Mouse (Mus musculus) CH12.LX (cell line): ENCODE measurements at regions not wholly inside any gene's neighbourhood (a gene's known extent, or its start where the extent isn't known, plus 50 kb on each side); places are given as distances from the start of the nearest gene placed in this dataset.

Experiments used
- DNase-seq: peaks from one replicate; pipeline ENCODE4 v3.0.0-alpha.2; 2013; ENCODE audit errors: extremely low read depth
- H3K27ac ChIP-seq: 2 replicates; pipeline ENCODE4 v1.5.1; 2012; ENCODE audit warnings: low read depth, mild to moderate bottlenecking, control low read depth, moderate library complexity; ENCODE audit not compliant: insufficient read depth
- H3K27me3 ChIP-seq: replicated peaks from 2 replicates; pipeline ENCODE3; 2012; ENCODE audit warnings: inconsistent platforms
- H3K36me3 ChIP-seq, 2 experiments: replicated peaks in 1 of 2; 2 replicates each; pipeline versions ENCODE3 to v1.6.1; 2012; ENCODE audit warnings: inconsistent platforms in 1 of 2, low read length in 1 of 2, mild to moderate bottlenecking in 1 of 2, mixed read lengths in 1 of 2, moderate library complexity in 1 of 2; ENCODE audit not compliant: control insufficient read depth in 1 of 2, insufficient read depth in 1 of 2
- H3K4me1 ChIP-seq, 2 experiments: 2 replicates each; pipeline ENCODE4 v1.6.1; 2012; ENCODE audit warnings: inconsistent platforms in 1 of 2, moderate library complexity in 1 of 2; ENCODE audit not compliant: insufficient read depth in 2 of 2, control insufficient read depth in 1 of 2
- H3K4me2 ChIP-seq: 2 replicates; pipeline ENCODE4 v1.6.1; 2012; ENCODE audit warnings: low read depth, mild to moderate bottlenecking, control low read depth; ENCODE audit not compliant: poor library complexity, insufficient read depth, severe bottlenecking
- H3K4me3 ChIP-seq, 3 experiments: fragments of 150-350 bp in 1 of 3; sonication (generic) in 1 of 3; replicated peaks in 1 of 3; 2 replicates each; pipeline versions ENCODE3 to v1.5.1; 2011 to 2012; ENCODE audit warnings: low read depth in 2 of 3, low read length in 2 of 3, mild to moderate bottlenecking in 2 of 3, moderate library complexity in 2 of 3, control low read depth in 1 of 3, improper control_type of control experiment in 1 of 3, inconsistent platforms in 1 of 3, mixed read lengths in 1 of 3; ENCODE audit not compliant: poor library complexity in 1 of 3
- H3K79me2 ChIP-seq: replicated peaks from 2 replicates; pipeline ENCODE4 v1.6.1; 2012; ENCODE audit warnings: mild to moderate bottlenecking, moderate library complexity; ENCODE audit not compliant: control insufficient read depth, poor library complexity, insufficient read depth, severe bottlenecking; ENCODE audit errors: extremely low read depth
- H3K9ac ChIP-seq: 2 replicates; pipeline ENCODE4 v1.6.1; 2012; ENCODE audit warnings: low read depth, mild to moderate bottlenecking, control low read depth, moderate library complexity; ENCODE audit not compliant: insufficient read depth
- H3K9me3 ChIP-seq: replicated peaks from 2 replicates; pipeline ENCODE3; 2012; ENCODE audit warnings: low read length, inconsistent platforms, mixed read lengths
- BHLHE40 ChIP-seq: IDR thresholded peaks from 2 replicates; pipeline ENCODE4 v1.6.1; 2011; ENCODE audit warnings: mild to moderate bottlenecking, low read depth, low read length, improper control_type of control experiment
- E2F4 ChIP-seq: IDR thresholded peaks from 2 replicates; pipeline ENCODE4 v1.6.1; 2011; ENCODE audit warnings: low read depth, low read length, improper control_type of control experiment; ENCODE audit not compliant: insufficient replicate concordance
- ETS1 ChIP-seq: conservative IDR thresholded peaks from 2 replicates; pipeline ENCODE4 v1.6.1; 2012; ENCODE audit warnings: low read depth, mild to moderate bottlenecking, inconsistent platforms, low read length, improper control_type of control experiment, moderate library complexity
- GABPA ChIP-seq: IDR thresholded peaks from 2 replicates; pipeline ENCODE4 v1.6.1; 2012; ENCODE audit warnings: low read depth, low read length, improper control_type of control experiment, inconsistent platforms; ENCODE audit not compliant: insufficient replicate concordance
- IRF4 ChIP-seq: IDR thresholded peaks from 2 replicates; pipeline ENCODE4 v1.6.1; 2014; ENCODE audit warnings: low read depth, mild to moderate bottlenecking, inconsistent platforms, low read length, improper control_type of control experiment
- JUND ChIP-seq: conservative IDR thresholded peaks from 2 replicates; pipeline ENCODE4 v1.6.1; 2011; ENCODE audit warnings: low read depth, low read length, improper control_type of control experiment
- KAT2A ChIP-seq: IDR thresholded peaks from 2 replicates; pipeline ENCODE4 v1.6.1; 2012; ENCODE audit warnings: low read length, improper control_type of control experiment, inconsistent platforms; ENCODE audit not compliant: insufficient replicate concordance
- MAX ChIP-seq: IDR thresholded peaks from 2 replicates; pipeline ENCODE4 v1.6.1; 2011; ENCODE audit warnings: low read length, improper control_type of control experiment
- MEF2A ChIP-seq: IDR thresholded peaks from 2 replicates; pipeline ENCODE4 v1.6.1; 2014; ENCODE audit warnings: low read depth, mild to moderate bottlenecking, inconsistent platforms, low read length, improper control_type of control experiment, borderline replicate concordance
- MYC ChIP-seq: IDR thresholded peaks from 2 replicates; pipeline ENCODE4 v1.6.1; 2011; ENCODE audit warnings: low read depth, mild to moderate bottlenecking, improper control_type of control experiment, low read length
- NRF1 ChIP-seq: IDR thresholded peaks from 2 replicates; pipeline ENCODE4 v1.6.1; 2014; ENCODE audit warnings: low read depth, mild to moderate bottlenecking, inconsistent platforms, low read length, improper control_type of control experiment, moderate library complexity
- POLR2A ChIP-seq: IDR thresholded peaks from 2 replicates; pipeline ENCODE4 v1.6.1; 2011; ENCODE audit warnings: low read depth, mild to moderate bottlenecking, improper control_type of control experiment, low read length
- POLR2AphosphoS2 ChIP-seq: IDR thresholded peaks from 2 replicates; pipeline ENCODE4 v1.6.1; 2011; ENCODE audit warnings: low read depth, low read length, improper control_type of control experiment
- RAD21 ChIP-seq: IDR thresholded peaks from 2 replicates; pipeline ENCODE4 v1.6.1; 2011; ENCODE audit warnings: low read depth, mild to moderate bottlenecking, low read length, improper control_type of control experiment, moderate library complexity
- RCOR1 ChIP-seq: conservative IDR thresholded peaks from 2 replicates; pipeline ENCODE4 v1.6.1; 2012; ENCODE audit warnings: low read depth, mild to moderate bottlenecking, inconsistent platforms, low read length, improper control_type of control experiment
- SIN3A ChIP-seq: IDR thresholded peaks from 2 replicates; pipeline ENCODE4 v1.6.1; 2012; ENCODE audit warnings: low read length, improper control_type of control experiment, inconsistent platforms
- TBP ChIP-seq: conservative IDR thresholded peaks from 2 replicates; pipeline ENCODE4 v1.6.1; 2011; ENCODE audit warnings: low read depth, low read length, improper control_type of control experiment
- UBTF ChIP-seq: IDR thresholded peaks from 2 replicates; pipeline ENCODE4 v1.6.1; 2012; ENCODE audit warnings: low read depth, mild to moderate bottlenecking, inconsistent platforms, low read length, improper control_type of control experiment, moderate library complexity
- USF2 ChIP-seq: conservative IDR thresholded peaks from 2 replicates; pipeline ENCODE4 v1.6.1; 2011; ENCODE audit warnings: low read depth, low read length, improper control_type of control experiment
- ZKSCAN1 ChIP-seq: IDR thresholded peaks from 2 replicates; pipeline ENCODE4 v1.6.1; 2012; ENCODE audit warnings: low read depth, inconsistent platforms, low read length, improper control_type of control experiment, borderline replicate concordance
- ZMIZ1 ChIP-seq: IDR thresholded peaks from 2 replicates; pipeline ENCODE4 v1.6.1; 2012; ENCODE audit warnings: low read depth, mild to moderate bottlenecking, inconsistent platforms, low read length, improper control_type of control experiment
- ZNF384 ChIP-seq: IDR thresholded peaks from 2 replicates; pipeline ENCODE4 v1.6.1; 2012; ENCODE audit warnings: low read depth, low read length, improper control_type of control experiment, inconsistent platforms
- dilution Hi-C: fragments of 300-500 bp; cut with MboI; formaldehyde crosslinking; loops from 2 replicates; pipeline ENCODE4 v1.14.3; 2020; ENCODE audit warnings: low sequenced_read_pairs; ENCODE audit not compliant: extremely low pct_unique_long_range_greater_than_20kb, extremely low pct_ligation_motif_present
- in situ Hi-C: fragments of 300-500 bp; cut with MboI; formaldehyde crosslinking; loops from 3 replicates; pipeline ENCODE4 v1.14.3; 2019; ENCODE audit warnings: low sequenced_read_pairs, low pct_ligation_motif_present, low pct_unique_long_range_greater_than_20kb, mixed read lengths

DNA sequence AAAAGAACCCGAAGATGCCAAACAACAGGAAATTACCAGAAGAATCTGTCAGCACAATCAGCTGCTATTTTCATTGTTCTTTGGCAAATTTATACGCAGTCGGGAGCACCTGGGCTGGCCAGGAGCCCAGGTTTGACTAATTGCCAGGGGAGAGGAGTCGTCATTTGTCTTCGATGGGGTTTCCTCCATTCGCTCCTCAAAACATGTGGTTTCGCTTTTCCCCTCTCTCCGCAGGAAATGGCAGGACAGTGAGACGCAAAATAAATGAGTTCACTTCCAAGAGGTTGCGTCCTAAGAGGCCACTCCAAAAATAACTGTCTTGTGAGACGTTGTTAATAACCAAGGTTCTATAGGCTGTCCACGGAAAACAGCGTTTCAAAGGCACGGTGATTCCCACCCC, 1604.2 kb upstream of the Gulo start:
- H3K27me3 ChIP-seq: no peaks in the 10 kb centered on the region
- dilution Hi-C loops: no loop called here
- H3K36me3 ChIP-seq: no peaks in the 10 kb centered on the region
- no peak for DNase-seq
- no peaks in the 10 kb centered on the region for H3K9me3 ChIP-seq
- H3K4me3 ChIP-seq: no peak overlapping the region
- H3K4me1 ChIP-seq: no peaks in the 10 kb centered on the region; a peak in 1 of 4 replicates
- in situ Hi-C loops: loop anchor here (25.0 kb wide), 1 partner anchor 401 kb away; no protein-coding TSS in a partner anchor
- no peak overlapping the region for H3K4me2 ChIP-seq
- no peak overlapping the region for H3K9ac ChIP-seq
- no peaks in the 10 kb centered on the region for H3K79me2 ChIP-seq
- TF ChIP-seq POLR2AphosphoS2: no peak
- TF ChIP-seq POLR2A: no peak
- TF ChIP-seq MEF2A: no peak
- TF ChIP-seq USF2: no peak
- TF ChIP-seq KAT2A: no peak
- no peak for TF ChIP-seq ZMIZ1
- TF ChIP-seq ZKSCAN1: no peak
- TF ChIP-seq RCOR1: no peak
- no peak for TF ChIP-seq UBTF
- TF ChIP-seq, all 38 proteins: peak for 0
- no peak overlapping the region for H3K27ac ChIP-seq

DNA sequence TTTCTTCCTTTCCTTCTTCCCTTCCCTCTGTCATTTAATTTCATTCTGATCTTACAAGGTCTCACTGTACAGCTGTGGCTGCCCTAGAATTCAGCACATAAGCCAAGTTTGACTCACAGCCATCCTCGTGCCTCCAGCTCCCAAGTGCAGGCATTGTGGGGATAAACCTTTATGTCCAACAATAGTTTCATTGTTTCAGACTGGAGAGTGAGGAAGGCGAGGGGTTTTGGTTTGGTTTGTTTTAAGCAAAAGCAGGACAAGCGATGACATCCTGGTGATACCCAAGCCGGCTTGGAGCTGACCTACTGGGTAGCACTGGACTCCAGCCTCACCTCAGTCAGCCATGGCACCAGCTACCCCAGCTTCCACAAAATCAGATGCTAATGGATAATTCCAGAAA, 1603.5 kb upstream of the Gulo start:
- TF ChIP-seq SIN3A (no peak), ETS1 (no peak), JUND (no peak), TBP (no peak), RAD21 (no peak), USF2 (no peak), KAT2A (no peak), IRF4 (no peak), E2F4 (no peak), BHLHE40 (no peak), ZNF384 (no peak), MYC (no peak), MAX (no peak), GABPA (no peak), MEF2A (no peak), NRF1 (no peak)
- TF ChIP-seq, all 38 proteins: peak for 0
- Histone ChIP-seq H3K79me2 (no peaks in the 10 kb centered on the region), H3K27ac (no peak overlapping the region), H3K9me3 (no peaks in the 10 kb centered on the region), H3K36me3 (no peaks in the 10 kb centered on the region), H3K4me3 (no peak overlapping the region), H3K4me1 (no peaks in the 10 kb centered on the region; a peak in 1 of 4 replicates), H3K27me3 (no peaks in the 10 kb centered on the region), H3K9ac (no peak overlapping the region), H3K4me2 (no peak overlapping the region)
- in situ Hi-C loops: loop anchor here (25.0 kb wide), 1 partner anchor 400 kb away; no protein-coding TSS in a partner anchor
- DNase-seq: no peak
- dilution Hi-C loops: no loop called here
